Mouse (Mus musculus) gastrocnemius, adult 2 months (tissue): ENCODE results near the gene Unc79. TPM values are rescaled to one million over a fixed set of nuclear protein-coding genes. Genes with fewer than 3 reads are reported as not detected.
A peak's percentile ranks its signal among the peaks of the same experiment; 100 is the strongest.

Experiments used
- DNase-seq: peaks from one replicate; pipeline ENCODE4 v3.0.0; 2022
- H3K27ac ChIP-seq: fragments of 200-600 bp; 2 replicates; pipeline ENCODE4 v1.8.1; 2022; ENCODE audit warnings: mild to moderate bottlenecking
- H3K4me3 ChIP-seq: fragments of 200-600 bp; 2 replicates; pipeline ENCODE4 v1.8.1; 2022; ENCODE audit warnings: mild to moderate bottlenecking, moderate library complexity
- CTCF ChIP-seq: fragments of 200-600 bp; IDR thresholded peaks from 2 replicates; pipeline ENCODE4 v1.8.1; 2022; ENCODE audit warnings: antibody characterized with exemption, mild to moderate bottlenecking, moderate library complexity
- intact Hi-C: fragments of 180-260 bp; cut with DNase I; formaldehyde crosslinking; loops from one replicate; pipeline ENCODE4 v1.15.1; 2025
- total RNA-seq, 2 experiments: library from RNA; stranded (reverse); gene quantifications; 2 replicates each; pipeline ENCODE4 v1.2.3; 2021

The Unc79 gene
- total RNA-seq, 2 experiments from 2014 or later: not detected

DNA sequence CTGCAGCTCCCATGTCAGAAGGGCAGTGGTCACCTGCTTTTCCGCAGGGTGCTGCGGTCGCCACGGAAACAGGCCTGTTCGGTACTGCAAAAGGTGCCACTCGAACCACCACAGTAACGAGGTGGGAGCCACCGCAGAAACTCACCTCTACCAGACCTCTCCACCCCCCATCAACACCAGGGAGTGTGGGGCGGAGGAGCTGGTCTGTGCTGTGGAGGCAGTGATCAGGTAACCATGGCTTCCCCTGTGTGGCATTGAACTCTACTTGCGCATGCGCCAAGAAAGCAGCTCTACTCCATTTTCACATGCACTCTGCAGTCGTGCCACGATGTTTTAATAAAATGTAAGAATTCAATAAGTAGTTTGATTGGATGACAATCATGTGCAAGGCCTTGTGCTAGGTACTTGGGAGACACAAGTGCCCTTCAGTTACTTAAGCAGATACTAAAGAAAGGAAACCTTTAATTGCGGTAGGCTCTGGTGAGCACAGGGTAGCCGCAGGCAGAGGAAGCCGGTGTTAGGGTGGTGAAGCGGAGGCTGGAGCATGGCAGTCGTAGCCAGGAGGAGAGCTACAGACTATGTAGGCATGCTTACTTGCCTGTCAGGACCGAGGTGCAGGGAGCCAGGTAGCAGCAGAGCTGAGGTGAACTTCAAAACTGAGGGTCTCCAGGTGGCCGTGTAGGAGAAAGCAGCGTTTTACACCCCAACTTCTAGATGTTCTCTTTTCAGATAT, 110.8 kb downstream of the Unc79 start:
- no peak for DNase-seq
- intact Hi-C loops: loop anchor here (10.0 kb wide), 1 partner anchor 175 kb away; no protein-coding TSS in a partner anchor
- no peak for TF ChIP-seq CTCF
- no peak overlapping the region for H3K27ac ChIP-seq
- H3K4me3 ChIP-seq: no peak overlapping the region

GRCm38 (mm10) chr12:103060791-103061190, 112.1 kb downstream of the Unc79 start:
- TF ChIP-seq CTCF: no peak
- no peak for DNase-seq
- no peak overlapping the region for H3K27ac ChIP-seq
- intact Hi-C loops: loop anchor here (10.0 kb wide), 1 partner anchor 176 kb away; no protein-coding TSS in a partner anchor
- no peak overlapping the region for H3K4me3 ChIP-seq

GRCm38 (mm10) chr12:103062133-103062532, 113.5 kb downstream of the Unc79 start:
- intact Hi-C loops: loop anchor here (10.0 kb wide), 1 partner anchor 177 kb away; no protein-coding TSS in a partner anchor
- no peak for TF ChIP-seq CTCF
- no peak overlapping the region for H3K27ac ChIP-seq
- H3K4me3 ChIP-seq: no peak overlapping the region
- no peak for DNase-seq

DNA sequence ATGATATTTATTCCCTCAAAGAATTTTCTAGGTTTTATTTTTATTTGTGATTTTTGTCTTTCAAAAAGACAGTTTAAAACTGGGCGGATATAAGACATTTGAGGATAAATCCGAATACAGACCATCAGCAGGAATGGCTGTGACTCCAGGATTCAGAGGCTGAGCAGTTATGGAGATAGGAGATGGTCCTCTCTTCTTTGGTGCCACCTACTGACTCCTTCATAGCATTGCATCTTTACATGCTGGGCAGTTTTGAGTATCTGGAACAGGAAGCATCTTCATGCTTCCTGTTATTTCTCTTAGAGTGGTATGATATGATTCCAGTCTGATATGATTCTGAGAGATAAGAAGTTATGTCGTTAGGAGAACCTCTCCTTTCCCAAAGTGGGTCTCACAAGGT, 116.3 kb downstream of the Unc79 start:
- Histone ChIP-seq H3K27ac (no peak overlapping the region), H3K4me3 (no peak overlapping the region)
- intact Hi-C loops: loop anchor here (2.0 to 10.0 kb wide), 2 partner anchors 180 to 324 kb away; no protein-coding TSS in a partner anchor
- DNase-seq: no peak
- peak; percentile 85 for TF ChIP-seq CTCF

DNA sequence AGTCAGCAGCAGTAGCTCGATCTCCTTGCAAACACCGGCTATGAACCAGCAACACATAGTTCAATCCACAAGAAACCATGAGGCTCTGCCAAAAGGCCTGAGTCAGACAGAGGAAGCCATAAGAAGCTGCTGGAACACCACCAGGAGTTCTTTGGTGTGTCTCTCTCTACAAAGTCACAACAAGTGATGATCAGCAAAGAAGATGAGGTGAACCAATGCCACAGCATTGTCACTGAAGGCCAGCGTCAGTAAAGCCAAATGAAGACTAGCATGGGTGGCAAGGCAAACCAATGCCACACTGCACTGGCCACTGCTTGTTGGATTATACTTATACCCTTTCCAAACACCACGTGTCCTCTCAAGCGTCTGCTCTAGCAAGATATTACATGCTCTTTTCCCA, 119.5 kb downstream of the Unc79 start:
- Histone ChIP-seq H3K4me3 (no peak overlapping the region), H3K27ac (no peak overlapping the region)
- DNase-seq: no peak
- TF ChIP-seq CTCF: no peak
- intact Hi-C loops: loop anchor here (10.0 kb wide), 1 partner anchor 183 kb away; no protein-coding TSS in a partner anchor

- Histone ChIP-seq H3K27ac (no peak overlapping the region), H3K4me3 (no peak overlapping the region)
- no peak for TF ChIP-seq CTCF
- no peak for DNase-seq
- intact Hi-C loops: loop anchor here (10.0 kb wide), 1 partner anchor 185 kb away; no protein-coding TSS in a partner anchor
These were observed 120.9 kb downstream of the Unc79 start for GRCm38 (mm10) chr12:103069565-103069964.

GRCm38 (mm10) chr12:103073953-103074352, 125.3 kb downstream of the Unc79 start:
- no peak overlapping the region for H3K4me3 ChIP-seq
- H3K27ac ChIP-seq: no peak overlapping the region
- TF ChIP-seq CTCF: no peak
- intact Hi-C loops: no loop called here
- DNase-seq: no peak

GRCm38 (mm10) chr12:103078751-103079150, 130.1 kb downstream of the Unc79 start:
- no peak for TF ChIP-seq CTCF
- Histone ChIP-seq H3K4me3 (no peak overlapping the region), H3K27ac (no peak overlapping the region)
- intact Hi-C loops: no loop called here
- DNase-seq: no peak

GRCm38 (mm10) chr12:103080055-103080454, 131.4 kb downstream of the Unc79 start:
- intact Hi-C loops: no loop called here
- Histone ChIP-seq H3K27ac (no peak overlapping the region), H3K4me3 (no peak overlapping the region)
- no peak for TF ChIP-seq CTCF
- DNase-seq: no peak

GRCm38 (mm10) chr12:103091831-103092230, 143.2 kb downstream of the Unc79 start:
- no peak for DNase-seq
- H3K4me3 ChIP-seq: no peak overlapping the region
- TF ChIP-seq CTCF: no peak
- intact Hi-C loops: no loop called here
- H3K27ac ChIP-seq: no peak overlapping the region

GRCm38 (mm10) chr12:103095160-103095559, 146.5 kb downstream of the Unc79 start:
- no peak overlapping the region for H3K4me3 ChIP-seq
- no peak for DNase-seq
- H3K27ac ChIP-seq: no peak overlapping the region
- intact Hi-C loops: no loop called here
- no peak for TF ChIP-seq CTCF

DNA sequence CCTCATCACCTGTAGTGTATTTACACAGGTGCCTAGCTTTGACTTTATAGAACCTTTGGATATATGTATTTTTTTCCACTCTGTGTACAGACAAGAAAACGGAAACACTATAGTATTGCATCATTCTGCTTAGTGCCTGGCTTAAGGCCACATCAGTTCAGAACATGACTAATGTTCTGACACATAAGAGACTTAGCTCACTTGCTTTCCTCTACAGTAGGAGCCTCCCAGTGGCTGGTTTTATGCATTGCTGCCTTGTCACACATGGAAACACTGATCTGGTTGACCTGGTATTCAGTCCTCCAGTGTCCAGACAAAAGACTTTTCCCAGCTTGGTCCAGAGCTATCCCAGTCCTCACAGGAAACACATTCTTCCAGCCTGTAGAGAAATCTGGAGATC, 150.5 kb downstream of the Unc79 start:
- Histone ChIP-seq H3K27ac (no peak overlapping the region), H3K4me3 (no peak overlapping the region)
- DNase-seq: no peak
- intact Hi-C loops: no loop called here
- TF ChIP-seq CTCF: peak; percentile 10; the same call in 1 of the 2 replicates

GRCm38 (mm10) chr12:103100088-103100487, 151.4 kb downstream of the Unc79 start:
- H3K27ac ChIP-seq: no peak overlapping the region
- no peak overlapping the region for H3K4me3 ChIP-seq
- no peak for DNase-seq
- peak; percentile 27; the same call in 1 of the 2 replicates for TF ChIP-seq CTCF
- intact Hi-C loops: no loop called here

DNA sequence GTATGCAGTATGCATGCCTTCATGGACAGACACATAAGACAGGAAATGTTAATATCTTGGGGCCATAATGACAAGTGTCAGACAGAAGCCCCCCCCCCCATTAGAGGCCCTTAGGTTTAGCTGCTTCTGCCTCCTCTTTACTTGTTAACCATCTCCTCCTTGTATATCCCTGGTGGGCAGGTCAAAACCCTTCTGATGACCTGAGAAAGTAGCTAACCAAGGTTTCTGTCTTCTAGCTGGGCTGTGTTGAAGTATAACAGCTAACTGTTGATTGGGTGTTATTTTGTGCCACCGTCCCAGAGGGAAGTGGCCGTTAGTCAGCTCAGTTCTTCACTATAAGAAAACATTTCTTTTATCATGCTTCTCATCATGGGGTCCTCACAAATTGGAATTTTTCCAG, 154.4 kb downstream of the Unc79 start:
- DNase-seq: no peak
- intact Hi-C loops: no loop called here
- no peak for TF ChIP-seq CTCF
- Histone ChIP-seq H3K4me3 (no peak overlapping the region), H3K27ac (no peak overlapping the region)
